Mouse (Mus musculus): ENCODE results near the gene Slc38a1. TPM values are rescaled to one million over a fixed set of nuclear protein-coding genes. Genes with fewer than 3 reads are reported as not detected.

Slc38a1 gene
- total RNA-seq, 2 experiments from 2014 or later, result 88.3 to 90.2 TPM

GRCm38 (mm10) chr15:96588996-96589657, 53.6 kb downstream of the Slc38a1 start:
- intact Hi-C loops (cut with DNase I), result no loop called here
- DNase-seq (ENCODE audit: low spot score in 2 of 2), result no peak

- no peak for DNase-seq (ENCODE audit: low spot score in 2 of 2)
- intact Hi-C loops (cut with DNase I), result no loop called here
Observed at GRCm38 (mm10) chr15:96587998-96588397, 54.7 kb downstream of the Slc38a1 start.

GRCm38 (mm10) chr15:96583371-96584008, 59.2 kb downstream of the Slc38a1 start:
- no peak for DNase-seq (ENCODE audit: low spot score in 2 of 2)
- intact Hi-C loops (cut with DNase I), result no loop called here

- no peak for DNase-seq (ENCODE audit: low spot score in 2 of 2)
- intact Hi-C loops (cut with DNase I), result no loop called here
Observed at GRCm38 (mm10) chr15:96576998-96577397, 65.7 kb downstream of the Slc38a1 start.

GRCm38 (mm10) chr15:96568983-96569363, 73.7 kb downstream of the Slc38a1 start:
- intact Hi-C loops (cut with DNase I), result no loop called here
- no peak for DNase-seq (ENCODE audit: low spot score in 2 of 2)

- intact Hi-C loops (cut with DNase I), result no loop called here
- DNase-seq (ENCODE audit: low spot score in 2 of 2), result no peak
Observed at GRCm38 (mm10) chr15:96568271-96568982, 74.3 kb downstream of the Slc38a1 start.

GRCm38 (mm10) chr15:96566850-96567271, 75.9 kb downstream of the Slc38a1 start:
- peak in 1 of 2 experiments; percentile 22 for DNase-seq (ENCODE audit: low spot score in 2 of 2)
- intact Hi-C loops (cut with DNase I), result no loop called here

GRCm38 (mm10) chr15:96563852-96564251, 78.9 kb downstream of the Slc38a1 start:
- DNase-seq (ENCODE audit: low spot score in 2 of 2), result no peak
- intact Hi-C loops (cut with DNase I), result no loop called here

- intact Hi-C loops (cut with DNase I), result no loop called here
- no peak for DNase-seq (ENCODE audit: low spot score in 2 of 2)
Observed at GRCm38 (mm10) chr15:96562521-96562920, 80.2 kb downstream of the Slc38a1 start.

GRCm38 (mm10) chr15:96560576-96561298, 82.0 kb downstream of the Slc38a1 start:
- DNase-seq (ENCODE audit: low spot score in 2 of 2), result no peak

GRCm38 (mm10) chr15:96551569-96552380, 90.9 kb downstream of the Slc38a1 start:
- intact Hi-C loops (cut with DNase I), result no loop called here
- peak; percentile 77 to 82 for DNase-seq (ENCODE audit: low spot score in 2 of 2)

More at GRCm38 (mm10) chr15:96560576-96561298, 82.0 kb downstream of the Slc38a1 start:
- intact Hi-C loops (cut with DNase I), result no loop called here

GRCm38 (mm10) chr15:96551107-96551506, 91.6 kb downstream of the Slc38a1 start:
- DNase-seq (ENCODE audit: low spot score in 2 of 2), result no peak
- intact Hi-C loops (cut with DNase I), result no loop called here

GRCm38 (mm10) chr15:96548363-96548762, 94.3 kb downstream of the Slc38a1 start:
- no peak for DNase-seq (ENCODE audit: low spot score in 2 of 2)

GRCm38 (mm10) chr15:96547256-96548195, 95.2 kb downstream of the Slc38a1 start:
- intact Hi-C loops (cut with DNase I), result loop anchor here (10.0 kb wide), 2 partner anchors 387 to 637 kb away; no protein-coding TSS in a partner anchor
- peak; percentile 43 to 74 for DNase-seq (ENCODE audit: low spot score in 2 of 2)

More at GRCm38 (mm10) chr15:96548363-96548762, 94.3 kb downstream of the Slc38a1 start:
- intact Hi-C loops (cut with DNase I), result loop anchor here (10.0 kb wide), 2 partner anchors 386 to 636 kb away; no protein-coding TSS in a partner anchor

GRCm38 (mm10) chr15:96543181-96543828, 99.4 kb downstream of the Slc38a1 start:
- DNase-seq (ENCODE audit: low spot score in 2 of 2), result peak in 1 of 2 experiments; percentile 60
- intact Hi-C loops (cut with DNase I), result loop anchor here (1.0 to 10.0 kb wide), 3 partner anchors 123 to 641 kb away; no protein-coding TSS in a partner anchor

GRCm38 (mm10) chr15:96542135-96542534, 100.6 kb downstream of the Slc38a1 start:
- intact Hi-C loops (cut with DNase I), result loop anchor here (10.0 kb wide), 2 partner anchors 393 to 643 kb away; no protein-coding TSS in a partner anchor

GRCm38 (mm10) chr15:96537272-96537671, 105.4 kb downstream of the Slc38a1 start:
- no peak for DNase-seq (ENCODE audit: low spot score in 2 of 2)
- intact Hi-C loops (cut with DNase I), result no loop called here

More at GRCm38 (mm10) chr15:96542135-96542534, 100.6 kb downstream of the Slc38a1 start:
- no peak for DNase-seq (ENCODE audit: low spot score in 2 of 2)

All from left cerebral cortex, postnatal 14 days (tissue).